Mouse (Mus musculus): ENCODE data around the gene Srbd1.
A peak's percentile ranks its signal among the peaks of the same experiment; 100 is the strongest.

The Srbd1 gene

GRCm38 (mm10) chr17:86166051-86166566 is 21.1 kb upstream of the Srbd1 start:
- TF ChIP-seq GATA4 (IDR thresholded peaks at IDR 0.05; ENCODE audit: insufficient replicate concordance, low read length) = peak; percentile 77; the same call in 1 of the 2 replicates

- no peak for TF ChIP-seq GATA4 (IDR thresholded peaks at IDR 0.05; ENCODE audit: insufficient replicate concordance, low read length)
Measured at GRCm38 (mm10) chr17:86164416-86164815, 19.4 kb upstream of the Srbd1 start.

GRCm38 (mm10) chr17:86162672-86163071 is 17.7 kb upstream of the Srbd1 start:
- TF ChIP-seq GATA4 (IDR thresholded peaks at IDR 0.05; ENCODE audit: insufficient replicate concordance, low read length) = no peak

GRCm38 (mm10) chr17:86156999-86157398 is 12.0 kb upstream of the Srbd1 start:
- no peak for TF ChIP-seq GATA4 (IDR thresholded peaks at IDR 0.05; ENCODE audit: insufficient replicate concordance, low read length)

- TF ChIP-seq GATA4 (IDR thresholded peaks at IDR 0.05; ENCODE audit: insufficient replicate concordance, low read length) = no peak; the same call in 1 of the 2 replicates
Measured at GRCm38 (mm10) chr17:86150867-86151348, 5.9 kb upstream of the Srbd1 start.

- TF ChIP-seq GATA4 (IDR thresholded peaks at IDR 0.05; ENCODE audit: insufficient replicate concordance, low read length) = no peak
Measured at GRCm38 (mm10) chr17:86149726-86150125, 4.8 kb upstream of the Srbd1 start.

GRCm38 (mm10) chr17:86144537-86145078 is 367 bp downstream of the Srbd1 start:
- no peak for TF ChIP-seq GATA4 (IDR thresholded peaks at IDR 0.05; ENCODE audit: insufficient replicate concordance, low read length)

- TF ChIP-seq GATA4 (IDR thresholded peaks at IDR 0.05; ENCODE audit: insufficient replicate concordance, low read length) = no peak
Measured at GRCm38 (mm10) chr17:86135835-86136234, 9.1 kb downstream of the Srbd1 start.

GRCm38 (mm10) chr17:86134461-86134860 is 10.5 kb downstream of the Srbd1 start:
- TF ChIP-seq GATA4 (IDR thresholded peaks at IDR 0.05; ENCODE audit: insufficient replicate concordance, low read length) = no peak

- TF ChIP-seq GATA4 (IDR thresholded peaks at IDR 0.05; ENCODE audit: insufficient replicate concordance, low read length) = no peak
Measured at GRCm38 (mm10) chr17:86132534-86132933, 12.4 kb downstream of the Srbd1 start.

- TF ChIP-seq GATA4 (IDR thresholded peaks at IDR 0.05; ENCODE audit: insufficient replicate concordance, low read length) = no peak
Measured at GRCm38 (mm10) chr17:86128198-86128597, 16.8 kb downstream of the Srbd1 start.

GRCm38 (mm10) chr17:86125908-86126307 is 19.1 kb downstream of the Srbd1 start:
- no peak for TF ChIP-seq GATA4 (IDR thresholded peaks at IDR 0.05; ENCODE audit: insufficient replicate concordance, low read length)

GRCm38 (mm10) chr17:86123146-86123545 is 21.8 kb downstream of the Srbd1 start:
- no peak for TF ChIP-seq GATA4 (IDR thresholded peaks at IDR 0.05; ENCODE audit: insufficient replicate concordance, low read length)

- TF ChIP-seq GATA4 (IDR thresholded peaks at IDR 0.05; ENCODE audit: insufficient replicate concordance, low read length) = no peak
Measured at GRCm38 (mm10) chr17:86096875-86097274, 48.1 kb downstream of the Srbd1 start.

- TF ChIP-seq GATA4 (IDR thresholded peaks at IDR 0.05; ENCODE audit: insufficient replicate concordance, low read length) = no peak
Measured at GRCm38 (mm10) chr17:86093124-86093523, 51.9 kb downstream of the Srbd1 start.

- no peak for TF ChIP-seq GATA4 (IDR thresholded peaks at IDR 0.05; ENCODE audit: insufficient replicate concordance, low read length)
Measured at GRCm38 (mm10) chr17:86091631-86092030, 53.3 kb downstream of the Srbd1 start.

All from liver, adult (tissue).